Mouse (Mus musculus) G1E (cell line): ENCODE data around the gene AC134908.4.

Experiments
- CTCF ChIP-seq: IDR thresholded peaks from 2 replicates; pipeline ENCODE4 v1.5.1; 2012; ENCODE audit warnings: low read depth, low read length, inconsistent platforms, mixed read lengths
- GATA1 ChIP-seq: IDR thresholded peaks from 2 replicates; pipeline ENCODE4 v1.6.1; 2012; ENCODE audit warnings: borderline replicate concordance, low read length, inconsistent platforms, mixed read lengths
- POLR2AphosphoS5 ChIP-seq: IDR thresholded peaks from 2 replicates; pipeline ENCODE4 v1.6.1; 2012; ENCODE audit warnings: low read depth, low read length, inconsistent platforms; ENCODE audit not compliant: insufficient replicate concordance
- TAL1 ChIP-seq: conservative IDR thresholded peaks from 2 replicates; pipeline ENCODE4 v1.6.1; 2012; ENCODE audit warnings: low read depth, low read length, inconsistent platforms, mixed read lengths

DNA sequence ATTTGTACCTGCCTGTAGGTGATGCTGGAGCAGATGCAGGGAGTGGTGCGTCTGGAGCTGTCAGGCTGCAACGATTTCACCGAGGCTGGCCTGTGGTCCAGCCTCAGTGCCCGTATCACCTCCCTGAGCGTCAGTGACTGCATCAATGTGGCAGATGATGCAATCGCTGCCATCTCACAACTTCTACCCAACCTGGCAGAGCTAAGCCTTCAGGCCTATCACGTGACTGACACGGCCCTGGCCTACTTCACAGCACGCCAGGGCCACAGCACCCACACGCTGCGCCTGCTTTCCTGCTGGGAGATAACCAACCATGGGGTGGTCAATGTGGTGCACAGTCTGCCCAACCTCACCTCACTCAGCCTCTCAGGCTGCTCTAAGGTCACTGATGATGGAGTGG lies 22.2 kb upstream of the AC134908.4 start:
- TF ChIP-seq CTCF (no peak), GATA1 (no peak), POLR2AphosphoS5 (no peak), TAL1 (no peak)
